In genomic region chr10:67350956-67351355, GRCm38 (mm10) we compare ENCODE assay signal across 24 mouse cellular contexts.
DNase-seq lines count a peak whose midpoint lies in the region; ATAC-seq and TF ChIP-seq lines count a peak whose summit lies in the region.
"Had no signal": no experiment of that assay in that cellular context is flagged by ENCODE, and none has a peak within 500 bp of the region (broad histone marks: within the 10 kb centered on the region; RNA-seq: fewer than 3 reads in every experiment).

No protein-coding gene starts in this region.

- no peak overlapping the region for H3K4me3 ChIP-seq in forebrain, embryonic 14.5 days (ENCODE audit: low read depth, low read length)
- H3K4me3 ChIP-seq in forebrain, embryonic 12.5 days (replicated peaks) = no peak overlapping the region
- H3K4me3 ChIP-seq in kidney, embryonic 15.5 days (replicated peaks) = no peak overlapping the region
- no peak overlapping the region for H3K4me3 ChIP-seq in midbrain, postnatal 0 days (ENCODE audit: low read depth, low read length)
- H3K4me3 ChIP-seq in midbrain, embryonic 13.5 days (replicated peaks) = no peak overlapping the region
- H3K4me3 ChIP-seq in forebrain, embryonic 11.5 days (ENCODE audit: low read depth, low read length) = no peak overlapping the region
- H3K4me3 ChIP-seq: forebrain, embryonic 10.5 days; gastrocnemius, adult 2 months; midbrain, embryonic 12.5 days; neural tube, embryonic 12.5 days had no signal

- no peak for ATAC-seq in forebrain, embryonic 14.5 days
- ATAC-seq in forebrain, embryonic 12.5 days (ENCODE audit: low FRiP score) = no peak
- no peak for ATAC-seq in kidney, embryonic 15.5 days (replicated peaks; ENCODE audit: low FRiP score)
- ATAC-seq in midbrain, postnatal 0 days (ENCODE audit: low FRiP score) = no peak
- ATAC-seq in midbrain, embryonic 13.5 days = no peak
- no peak for ATAC-seq in forebrain, embryonic 11.5 days (replicated peaks; ENCODE audit: low FRiP score)
- ATAC-seq: intestine, postnatal 0 days had no signal

- no peak for TF ChIP-seq CTCF in midbrain, postnatal 0 days (IDR thresholded peaks at IDR 0.05)

- no peak overlapping the region for H3K27ac ChIP-seq in forebrain, embryonic 14.5 days (ENCODE audit: low read depth, low read length)
- no peak overlapping the region for H3K27ac ChIP-seq in forebrain, embryonic 12.5 days
- no peak overlapping the region for H3K27ac ChIP-seq in kidney, embryonic 15.5 days
- no peak overlapping the region for H3K27ac ChIP-seq in midbrain, postnatal 0 days (ENCODE audit: low read depth, low read length)
- H3K27ac ChIP-seq in midbrain, embryonic 13.5 days = no peak overlapping the region
- no peak overlapping the region for H3K27ac ChIP-seq in forebrain, embryonic 11.5 days (ENCODE audit: low read depth, low read length)
- H3K27ac ChIP-seq: forebrain, embryonic 10.5 days; gastrocnemius, adult 2 months; midbrain, embryonic 12.5 days; neural tube, embryonic 12.5 days; stomach, postnatal 0 days had no signal

- peak; percentile 24 for DNase-seq in forebrain, embryonic 14.5 days (ENCODE audit: low spot score)
- peak; percentile 64 for DNase-seq in kidney, postnatal 10 days
- DNase-seq in midbrain, postnatal 0 days (ENCODE audit: low spot score) = peak; percentile 15
- no peak for DNase-seq in layer of hippocampus, postnatal 25 days (ENCODE audit: extremely low spot score in 1 of 2, low spot score in 1 of 2)
- no peak for DNase-seq in forebrain, embryonic 11.5 days (ENCODE audit: low spot score)
- DNase-seq: adrenal gland, adult 8-10 months; B cell, adult 2 months; cerebellum, adult 2 months; gastrocnemius, adult 2 months; lung, postnatal 10 days; right cerebral cortex, postnatal 14 days; thymus, adult 2 months; thymus, postnatal 4 days had no signal

- H3K36me3 ChIP-seq in forebrain, embryonic 14.5 days (ENCODE audit: control insufficient read depth, insufficient read depth, low read length) = no peaks in the 10 kb centered on the region
- H3K36me3 ChIP-seq in forebrain, embryonic 12.5 days (replicated peaks) = no peaks in the 10 kb centered on the region
- H3K36me3 ChIP-seq in kidney, embryonic 15.5 days = no peaks in the 10 kb centered on the region
- H3K36me3 ChIP-seq in midbrain, postnatal 0 days (ENCODE audit: insufficient read depth, low read length) = no peaks in the 10 kb centered on the region
- H3K36me3 ChIP-seq in midbrain, embryonic 13.5 days = no peaks in the 10 kb centered on the region
- H3K36me3 ChIP-seq in forebrain, embryonic 11.5 days (ENCODE audit: control insufficient read depth, insufficient read depth, low read length) = no peaks in the 10 kb centered on the region
- H3K36me3 ChIP-seq: forebrain, embryonic 10.5 days; midbrain, embryonic 12.5 days; neural tube, embryonic 12.5 days had no signal

- 43% methylated on average over 2 of the region's 2 CpGs for WGBS in forebrain, embryonic 14.5 days
- WGBS in forebrain, embryonic 12.5 days = 64% methylated on average over 2 of the region's 2 CpGs
- 32% methylated on average over 2 of the region's 2 CpGs for WGBS in kidney, embryonic 15.5 days
- WGBS in midbrain, postnatal 0 days = 35% methylated on average over 2 of the region's 2 CpGs
- WGBS in midbrain, embryonic 13.5 days = 45% methylated on average over 2 of the region's 2 CpGs
- WGBS in forebrain, embryonic 11.5 days = 62% methylated on average over 2 of the region's 2 CpGs

- no peak overlapping the region for H3K9ac ChIP-seq in forebrain, embryonic 14.5 days (ENCODE audit: low read length)
- no peak overlapping the region for H3K9ac ChIP-seq in forebrain, embryonic 12.5 days
- H3K9ac ChIP-seq in kidney, embryonic 15.5 days = no peak overlapping the region
- no peak overlapping the region for H3K9ac ChIP-seq in midbrain, postnatal 0 days (replicated peaks; ENCODE audit: low read length, poor library complexity, severe bottlenecking)
- H3K9ac ChIP-seq in midbrain, embryonic 13.5 days (replicated peaks) = no peak overlapping the region
- no peak overlapping the region for H3K9ac ChIP-seq in forebrain, embryonic 11.5 days (ENCODE audit: low read length)
- H3K9ac ChIP-seq: midbrain, embryonic 12.5 days; neural tube, embryonic 12.5 days had no signal

- H3K27me3 ChIP-seq in forebrain, embryonic 14.5 days (replicated peaks; ENCODE audit: control insufficient read depth, insufficient read depth, low read length) = no peaks in the 10 kb centered on the region
- H3K27me3 ChIP-seq in forebrain, embryonic 12.5 days = no peaks in the 10 kb centered on the region
- H3K27me3 ChIP-seq in kidney, embryonic 15.5 days = no peaks in the 10 kb centered on the region
- H3K27me3 ChIP-seq in midbrain, postnatal 0 days (ENCODE audit: insufficient read depth, low read length) = no peaks in the 10 kb centered on the region
- no peaks in the 10 kb centered on the region for H3K27me3 ChIP-seq in midbrain, embryonic 13.5 days
- no peaks in the 10 kb centered on the region for H3K27me3 ChIP-seq in forebrain, embryonic 11.5 days (ENCODE audit: control insufficient read depth, insufficient read depth, low read length)
- H3K27me3 ChIP-seq: CH12.LX; midbrain, embryonic 12.5 days; neural tube, embryonic 12.5 days had no signal

- H3K9me3 ChIP-seq in forebrain, embryonic 14.5 days (replicated peaks; ENCODE audit: control insufficient read depth, low read length) = no peaks in the 10 kb centered on the region
- no peaks in the 10 kb centered on the region for H3K9me3 ChIP-seq in forebrain, embryonic 12.5 days
- no peaks in the 10 kb centered on the region for H3K9me3 ChIP-seq in kidney, embryonic 15.5 days (replicated peaks)
- H3K9me3 ChIP-seq in midbrain, postnatal 0 days (ENCODE audit: low read length) = no peaks in the 10 kb centered on the region
- H3K9me3 ChIP-seq in midbrain, embryonic 13.5 days = no peaks in the 10 kb centered on the region
- H3K9me3 ChIP-seq in forebrain, embryonic 11.5 days (ENCODE audit: control insufficient read depth, low read length) = no peaks in the 10 kb centered on the region
- H3K9me3 ChIP-seq: G1E; midbrain, embryonic 12.5 days; neural tube, embryonic 12.5 days had no signal

- H3K4me1 ChIP-seq in forebrain, embryonic 14.5 days (ENCODE audit: control insufficient read depth, insufficient read depth, low read length) = no peaks in the 10 kb centered on the region
- no peaks in the 10 kb centered on the region for H3K4me1 ChIP-seq in forebrain, embryonic 12.5 days
- no peaks in the 10 kb centered on the region for H3K4me1 ChIP-seq in kidney, embryonic 15.5 days
- no peaks in the 10 kb centered on the region for H3K4me1 ChIP-seq in midbrain, postnatal 0 days (ENCODE audit: insufficient read depth, low read length)
- H3K4me1 ChIP-seq in midbrain, embryonic 13.5 days (replicated peaks) = no peaks in the 10 kb centered on the region
- H3K4me1 ChIP-seq in forebrain, embryonic 11.5 days (replicated peaks; ENCODE audit: control insufficient read depth, insufficient read depth, low read length) = no peaks in the 10 kb centered on the region
- H3K4me1 ChIP-seq: forebrain, embryonic 10.5 days; midbrain, embryonic 12.5 days; neural tube, embryonic 12.5 days had no signal

- no peak overlapping the region for H3K4me2 ChIP-seq in forebrain, embryonic 14.5 days (ENCODE audit: low read length)
- no peak overlapping the region for H3K4me2 ChIP-seq in forebrain, embryonic 12.5 days
- no peak overlapping the region for H3K4me2 ChIP-seq in kidney, embryonic 15.5 days
- H3K4me2 ChIP-seq in midbrain, postnatal 0 days (ENCODE audit: low read depth, low read length, poor library complexity, severe bottlenecking) = no peak overlapping the region
- H3K4me2 ChIP-seq in midbrain, embryonic 13.5 days (replicated peaks) = no peak overlapping the region
- H3K4me2 ChIP-seq in forebrain, embryonic 11.5 days (ENCODE audit: low read depth, low read length, severe bottlenecking) = no peak overlapping the region
- H3K4me2 ChIP-seq: heart, embryonic 11.5 days; midbrain, embryonic 12.5 days; neural tube, embryonic 12.5 days had no signal

Comparison
In these comparisons a context has a peak if more than half of its experiments do, and no peak if none do; other contexts are left out.
1. DNase-seq: peak in forebrain, embryonic 14.5 days (single experiment), kidney, postnatal 10 days (single experiment) and midbrain, postnatal 0 days (single experiment); none in layer of hippocampus, postnatal 25 days (0 of 2) and forebrain, embryonic 11.5 days (single experiment).